Mouse (Mus musculus): ENCODE measurements around the gene Gtf2ird2. TPM values are rescaled to one million over a fixed set of nuclear protein-coding genes. Genes with fewer than 3 reads are reported as not detected.

The Gtf2ird2 gene
- polyA plus RNA-seq, 1 experiment = 5.5 TPM

DNA sequence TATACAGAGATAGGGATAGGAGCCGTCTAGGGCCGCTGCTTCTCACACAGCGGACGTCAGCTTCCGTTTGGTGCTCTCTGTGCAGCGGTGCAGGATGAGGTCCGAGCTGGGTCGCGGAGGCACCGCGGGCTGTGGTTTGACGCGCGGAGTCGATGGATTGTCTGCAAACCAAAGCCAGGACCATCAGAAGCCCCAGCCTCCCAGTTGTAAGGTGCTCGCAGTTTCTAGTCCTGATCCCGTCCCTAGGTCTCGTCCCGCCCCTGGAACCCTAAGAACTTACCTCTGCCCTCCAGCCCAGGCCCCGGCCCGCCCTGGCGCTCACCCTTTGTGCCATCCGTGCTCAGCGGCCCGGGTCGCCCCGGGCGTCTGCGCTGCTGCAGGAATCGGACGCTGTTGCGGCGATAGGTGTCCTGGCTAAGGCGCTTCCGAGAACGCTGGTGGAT is 37.9 kb downstream of the Gtf2ird2 start:
- H3K4me1 ChIP-seq (ENCODE audit: control insufficient read depth, insufficient read depth, low read length) = peaks cover 4% of the 10 kb centered on the region

DNA sequence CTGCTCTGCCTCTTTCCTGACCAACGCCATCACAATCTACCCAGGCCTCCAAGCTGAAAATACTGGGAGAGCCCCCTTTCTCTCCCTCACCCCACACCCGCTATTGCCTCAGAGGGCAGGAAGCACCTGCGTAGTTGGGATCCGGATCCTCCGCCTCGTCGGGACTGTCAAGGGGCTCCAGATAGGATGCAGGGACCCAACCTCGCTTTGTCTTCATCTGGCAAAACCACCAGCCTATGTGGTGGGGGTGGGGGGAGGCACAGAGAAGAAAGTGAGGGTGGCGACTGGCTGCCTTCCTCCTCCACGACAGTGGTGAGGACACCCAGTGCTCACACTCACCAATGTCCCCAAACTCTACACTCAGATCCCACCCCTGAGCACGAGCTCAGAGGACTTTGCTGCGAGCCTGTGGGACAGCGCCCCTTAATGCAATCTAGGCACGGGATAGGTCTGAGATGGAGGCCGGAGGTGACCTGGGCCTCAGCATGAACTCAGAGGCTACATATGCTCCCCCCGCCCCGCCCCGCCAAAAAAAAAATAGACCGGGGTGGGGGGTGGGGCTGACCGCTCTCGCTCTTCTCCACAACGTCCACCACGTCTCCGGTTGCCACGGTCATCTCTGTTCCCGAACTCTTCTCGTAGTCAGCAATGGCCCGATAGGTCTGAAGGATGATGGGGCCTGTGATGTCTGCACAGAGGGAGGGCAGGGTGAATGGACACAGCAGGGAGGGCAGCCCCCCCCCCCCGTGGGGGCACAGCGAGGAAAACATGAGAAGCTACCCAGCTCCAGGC is 41.5 kb downstream of the Gtf2ird2 start:
- Histone ChIP-seq H3K4me1 (ENCODE audit: control insufficient read depth, insufficient read depth, low read length) (peaks cover 4% of the 10 kb centered on the region), H3K27ac (ENCODE audit: control insufficient read depth, insufficient read depth, low read depth, low read length, poor library complexity) (peak overlapping the region; percentile 36), H3K4me3 (replicated peaks; ENCODE audit: control insufficient read depth, low read depth, low read length) (peak overlapping the region; percentile 56)
- 33% methylated on average over 30 of the region's 30 CpGs for WGBS
- TF ChIP-seq POLR2A (IDR thresholded peaks at IDR 0.05; ENCODE audit: borderline replicate concordance, control insufficient read depth, low read depth, low read length) (no peak), CTCF (IDR thresholded peaks at IDR 0.05; ENCODE audit: control insufficient read depth, insufficient read depth, low read length) (no peak)

More for the DNA sequence above, 37.9 kb downstream of the Gtf2ird2 start:
- no peak overlapping the region for H3K4me3 ChIP-seq (replicated peaks; ENCODE audit: control insufficient read depth, low read depth, low read length)
- peak overlapping the region; percentile 34 for H3K27ac ChIP-seq (ENCODE audit: control insufficient read depth, insufficient read depth, low read depth, low read length, poor library complexity)
- TF ChIP-seq CTCF (IDR thresholded peaks at IDR 0.05; ENCODE audit: control insufficient read depth, insufficient read depth, low read length) = no peak
- TF ChIP-seq POLR2A (IDR thresholded peaks at IDR 0.05; ENCODE audit: borderline replicate concordance, control insufficient read depth, low read depth, low read length) = no peak
- WGBS = 34% methylated on average over 36 of the region's 36 CpGs

DNA sequence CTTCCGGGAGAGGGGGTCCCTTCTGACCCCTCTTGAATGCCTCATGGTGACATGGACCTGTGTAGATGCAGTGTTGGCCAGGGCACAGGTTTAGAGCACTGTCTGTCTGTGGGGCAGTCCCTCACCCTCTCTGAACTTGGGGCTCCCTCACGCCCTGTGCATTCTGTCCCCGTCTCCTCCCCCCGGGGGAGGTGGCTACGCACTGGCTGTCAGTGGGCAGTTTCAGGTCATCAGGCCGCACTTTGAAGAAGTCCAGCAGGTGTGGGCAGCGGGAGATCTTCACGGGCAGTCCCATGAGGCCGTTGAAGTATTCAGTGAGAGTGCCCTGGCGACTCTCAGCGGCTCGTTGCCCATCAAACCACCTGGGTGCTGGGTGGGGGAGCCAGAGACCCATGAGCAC is 43.1 kb downstream of the Gtf2ird2 start:
- Histone ChIP-seq H3K4me3 (replicated peaks; ENCODE audit: control insufficient read depth, low read depth, low read length) (peak overlapping the region; percentile 62), H3K4me1 (ENCODE audit: control insufficient read depth, insufficient read depth, low read length) (peaks cover 6% of the 10 kb centered on the region), H3K27ac (ENCODE audit: control insufficient read depth, insufficient read depth, low read depth, low read length, poor library complexity) (peak overlapping the region; percentile 42)
- WGBS = 62% methylated on average over 12 of the region's 12 CpGs
- TF ChIP-seq CTCF (IDR thresholded peaks at IDR 0.05; ENCODE audit: control insufficient read depth, insufficient read depth, low read length) = no peak
- no peak for TF ChIP-seq POLR2A (IDR thresholded peaks at IDR 0.05; ENCODE audit: borderline replicate concordance, control insufficient read depth, low read depth, low read length)

DNA sequence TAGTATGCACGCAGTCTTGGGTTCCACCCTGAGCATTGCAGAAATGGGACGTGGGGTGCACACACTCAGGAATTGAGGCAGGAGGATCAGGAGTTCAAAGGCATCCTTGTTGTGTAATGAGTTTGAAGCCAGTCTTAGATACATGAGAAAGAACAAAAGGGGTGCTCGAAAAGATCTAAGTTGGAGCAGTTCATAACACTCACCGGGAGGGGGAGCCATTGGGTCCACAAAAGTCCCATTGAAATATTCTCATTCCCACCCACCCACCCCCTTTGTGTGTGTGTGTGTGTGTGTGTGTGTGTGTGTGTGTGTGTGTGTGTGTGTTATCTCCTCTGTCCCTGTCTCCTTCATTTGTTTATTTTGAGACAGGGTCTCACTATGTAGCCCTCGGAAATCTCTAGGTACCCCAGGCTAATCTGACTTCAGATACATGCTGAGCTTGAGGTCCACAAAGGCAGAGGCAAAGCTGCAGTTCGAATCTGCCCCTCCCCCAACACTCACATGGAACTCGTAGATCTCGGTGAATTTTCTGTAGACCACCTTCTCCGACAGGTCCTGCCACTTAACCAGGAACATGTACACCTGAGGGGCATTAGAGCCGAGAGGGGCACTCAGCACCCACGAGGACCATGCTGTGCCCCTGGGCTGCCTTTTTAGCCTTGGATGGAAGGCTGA is 43.9 kb downstream of the Gtf2ird2 start:
- H3K4me1 ChIP-seq (ENCODE audit: control insufficient read depth, insufficient read depth, low read length) = peaks cover 6% of the 10 kb centered on the region
- WGBS = 15% methylated on average over 11 of the region's 11 CpGs

DNA sequence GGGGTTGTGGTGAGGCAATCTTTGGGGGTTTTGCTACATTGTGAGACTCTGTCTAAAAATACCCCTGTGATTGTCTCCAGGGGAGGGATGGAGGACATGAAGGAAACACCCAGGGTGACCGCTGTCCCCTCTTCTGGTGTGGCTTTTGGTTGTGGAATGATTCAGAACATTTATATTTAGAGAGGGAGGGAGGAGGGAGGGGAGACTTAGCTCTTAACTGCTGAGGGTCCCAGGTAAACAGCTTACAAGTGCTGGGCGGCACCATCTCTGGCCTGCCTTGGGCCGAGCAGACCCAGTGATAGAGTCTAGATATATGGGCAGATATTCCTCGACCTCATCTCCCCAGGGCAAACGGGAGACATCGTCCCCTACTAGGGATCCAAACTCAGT is 44.4 kb downstream of the Gtf2ird2 start:
- Histone ChIP-seq H3K27ac (ENCODE audit: control insufficient read depth, insufficient read depth, low read depth, low read length, poor library complexity) (peak overlapping the region; percentile 67), H3K4me1 (ENCODE audit: control insufficient read depth, insufficient read depth, low read length) (peaks cover 5% of the 10 kb centered on the region), H3K4me3 (replicated peaks; ENCODE audit: control insufficient read depth, low read depth, low read length) (peak overlapping the region; percentile 78)
- WGBS = 19% methylated on average over 6 of the region's 6 CpGs
- no peak for TF ChIP-seq POLR2A (IDR thresholded peaks at IDR 0.05; ENCODE audit: borderline replicate concordance, control insufficient read depth, low read depth, low read length)
- TF ChIP-seq CTCF (IDR thresholded peaks at IDR 0.05; ENCODE audit: control insufficient read depth, insufficient read depth, low read length) = no peak

More for the DNA sequence above, 43.9 kb downstream of the Gtf2ird2 start:
- peak overlapping the region; percentile 67 for H3K27ac ChIP-seq (ENCODE audit: control insufficient read depth, insufficient read depth, low read depth, low read length, poor library complexity)
- TF ChIP-seq CTCF (IDR thresholded peaks at IDR 0.05; ENCODE audit: control insufficient read depth, insufficient read depth, low read length) = no peak
- TF ChIP-seq POLR2A (IDR thresholded peaks at IDR 0.05; ENCODE audit: borderline replicate concordance, control insufficient read depth, low read depth, low read length) = no peak
- H3K4me3 ChIP-seq (replicated peaks; ENCODE audit: control insufficient read depth, low read depth, low read length) = peak overlapping the region; percentile 78

DNA sequence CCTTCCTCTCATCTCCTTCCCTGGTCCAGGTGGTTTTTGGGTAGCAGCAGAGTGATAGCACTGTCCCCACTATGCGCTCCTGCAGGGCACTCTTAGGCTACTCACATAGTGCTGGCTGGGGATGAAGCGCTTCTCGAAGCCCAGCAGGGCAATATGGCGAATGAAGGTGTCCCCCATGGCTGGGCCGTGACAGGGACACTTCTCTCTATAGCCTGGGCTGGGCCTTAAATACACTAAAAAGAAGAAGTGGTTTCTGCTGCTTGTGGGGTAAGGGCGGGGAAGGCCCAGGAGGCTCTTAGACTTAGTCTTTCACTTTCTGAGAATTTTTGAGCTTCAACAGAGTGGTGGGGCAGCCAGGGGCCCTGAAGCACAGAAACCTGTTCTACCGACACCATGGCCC is 45.6 kb downstream of the Gtf2ird2 start, which contains the start of gene Ncf1:
Gene Ncf1, minus strand, starts transcription at position 235 of the 400 bp plus-strand sequence.
- TF ChIP-seq CTCF (IDR thresholded peaks at IDR 0.05; ENCODE audit: control insufficient read depth, insufficient read depth, low read length) = no peak; the same call in 1 of the 2 replicates
- peak; percentile 81 for TF ChIP-seq POLR2A (IDR thresholded peaks at IDR 0.05; ENCODE audit: borderline replicate concordance, control insufficient read depth, low read depth, low read length)
- peak within 1 kb of the TSS; percentile 96 for H3K27ac ChIP-seq (ENCODE audit: control insufficient read depth, insufficient read depth, low read depth, low read length, poor library complexity)
- peak within 1 kb of the TSS; percentile 93 for H3K4me3 ChIP-seq (replicated peaks; ENCODE audit: control insufficient read depth, low read depth, low read length)
- H3K4me1 ChIP-seq (ENCODE audit: control insufficient read depth, insufficient read depth, low read length) = peaks cover 4% of the 10 kb centered on the region
- 7% methylated on average over 7 of the region's 7 CpGs for WGBS

DNA sequence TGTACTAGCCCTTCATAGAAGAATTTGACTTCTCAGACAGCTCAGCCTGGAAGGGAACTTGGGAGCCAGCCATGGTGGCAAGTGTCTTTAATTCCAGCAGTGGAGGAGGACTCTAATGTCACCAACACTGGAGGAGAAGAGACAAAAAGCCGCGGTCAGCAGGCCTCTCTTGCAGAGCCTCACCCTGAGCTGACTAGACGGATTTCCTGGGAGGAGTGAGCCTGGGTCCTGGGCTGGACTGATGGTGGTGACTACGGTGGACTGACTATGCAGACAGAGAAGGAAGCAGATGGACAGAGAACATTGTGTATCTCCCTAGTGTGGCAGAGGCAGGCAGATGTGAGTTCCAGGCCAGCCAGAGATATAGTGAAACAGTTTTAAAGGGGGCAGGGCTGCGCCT is 47.6 kb downstream of the Gtf2ird2 start:
- Histone ChIP-seq H3K27ac (ENCODE audit: control insufficient read depth, insufficient read depth, low read depth, low read length, poor library complexity) (peak overlapping the region; percentile 95), H3K4me1 (ENCODE audit: control insufficient read depth, insufficient read depth, low read length) (peaks cover 8% of the 10 kb centered on the region), H3K4me3 (replicated peaks; ENCODE audit: control insufficient read depth, low read depth, low read length) (peak overlapping the region; percentile 23)
- no peak for TF ChIP-seq CTCF (IDR thresholded peaks at IDR 0.05; ENCODE audit: control insufficient read depth, insufficient read depth, low read length)
- 0 out of 2 replicates have a peak, but pooled peaks have one; percentile 33 for TF ChIP-seq POLR2A (IDR thresholded peaks at IDR 0.05; ENCODE audit: borderline replicate concordance, control insufficient read depth, low read depth, low read length)
- WGBS = 19% methylated on average over 5 of the region's 5 CpGs

DNA sequence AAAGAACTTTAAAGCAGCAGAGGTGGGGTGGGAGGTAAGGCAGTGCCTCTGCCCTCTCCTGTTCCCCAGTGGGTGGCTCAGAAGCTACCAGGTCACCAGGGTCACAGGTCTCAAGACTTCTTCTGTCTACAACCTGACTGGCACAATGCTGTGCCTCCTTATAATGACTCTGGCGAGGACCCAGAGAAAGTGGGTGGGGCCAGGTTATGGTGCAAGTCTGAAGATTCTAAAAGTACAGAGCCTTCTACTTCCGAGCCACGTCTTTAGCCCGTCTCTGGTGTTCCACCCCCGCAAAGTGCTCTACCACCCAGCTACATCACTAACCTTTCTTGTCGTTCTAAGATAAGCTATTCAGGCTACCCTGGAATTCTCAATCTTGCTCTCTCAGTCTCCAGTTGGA is 48.3 kb downstream of the Gtf2ird2 start:
- no peak overlapping the region for H3K4me3 ChIP-seq (replicated peaks; ENCODE audit: control insufficient read depth, low read depth, low read length)
- WGBS = 1% methylated on average over 6 of the region's 6 CpGs
- H3K4me1 ChIP-seq (ENCODE audit: control insufficient read depth, insufficient read depth, low read length) = peaks cover 8% of the 10 kb centered on the region
- peak overlapping the region; percentile 95 for H3K27ac ChIP-seq (ENCODE audit: control insufficient read depth, insufficient read depth, low read depth, low read length, poor library complexity)
- TF ChIP-seq CTCF (IDR thresholded peaks at IDR 0.05; ENCODE audit: control insufficient read depth, insufficient read depth, low read length) (no peak), POLR2A (IDR thresholded peaks at IDR 0.05; ENCODE audit: borderline replicate concordance, control insufficient read depth, low read depth, low read length) (0 out of 2 replicates have a peak, but pooled peaks have one; percentile 26)

All from bone marrow, adult 2 months (tissue).